Mouse (Mus musculus): ENCODE measurements at regions not wholly inside any gene's neighbourhood (a gene's known extent, or its start where the extent isn't known, plus 50 kb on each side); places are given as distances from the start of the nearest gene placed in this dataset.

DNA sequence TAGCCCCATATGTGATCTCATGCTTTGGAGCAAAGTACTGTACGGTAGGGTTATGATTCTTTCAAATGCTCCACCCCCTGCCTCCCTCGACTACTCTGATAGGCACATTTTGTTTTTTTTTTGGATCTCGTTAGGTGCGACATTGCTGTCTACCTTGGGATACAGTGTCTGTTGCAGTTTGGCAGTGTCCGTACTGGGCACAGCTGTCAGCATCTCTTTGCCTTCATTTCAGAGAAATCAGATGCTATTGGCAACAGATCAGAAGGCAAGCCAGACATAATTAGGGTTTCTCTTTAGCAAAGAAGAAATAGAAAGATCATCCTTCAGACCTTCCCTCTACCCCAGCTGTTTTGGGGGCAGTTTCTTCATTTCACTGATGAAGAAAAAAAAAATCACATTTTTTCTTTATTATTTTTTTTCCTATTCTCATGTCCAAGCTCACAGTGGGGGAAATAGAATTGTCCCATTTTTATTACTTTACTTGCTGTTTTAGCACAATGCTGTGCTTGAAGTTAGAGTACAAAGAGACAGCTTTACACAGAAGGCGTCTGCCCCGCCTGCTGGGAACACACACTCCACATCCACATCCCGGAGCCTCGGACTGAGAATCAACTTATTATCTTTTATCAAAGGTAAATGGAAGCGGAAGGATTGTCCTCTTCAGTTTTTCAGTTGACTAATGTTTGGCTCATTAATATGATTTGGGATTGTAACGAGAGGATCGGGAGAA lies 420.8 kb upstream of the Got2 start:
- Histone ChIP-seq H3K27me3 (replicated peaks) (no peaks in the 10 kb centered on the region), H3K9me3 (no peaks in the 10 kb centered on the region), H3K4me2 (no peak overlapping the region), H3K9ac (no peak overlapping the region), H3K4me1 (no peaks in the 10 kb centered on the region), H3K27ac (no peak overlapping the region), H3K36me3 (no peaks in the 10 kb centered on the region), H3K4me3 (replicated peaks) (no peak overlapping the region)
- 76% methylated on average over 12 of the region's 12 CpGs for WGBS
- ATAC-seq (ENCODE audit: insufficient read depth, low FRiP score, low read depth): no peak

- H3K27me3 ChIP-seq (replicated peaks): no peaks in the 10 kb centered on the region
- no peaks in the 10 kb centered on the region for H3K4me1 ChIP-seq
- H3K36me3 ChIP-seq: no peaks in the 10 kb centered on the region
- no peak overlapping the region for H3K4me2 ChIP-seq
- H3K9ac ChIP-seq: no peak overlapping the region
- H3K4me3 ChIP-seq (replicated peaks): no peak overlapping the region
- no peak for ATAC-seq (ENCODE audit: insufficient read depth, low FRiP score, low read depth)
- H3K27ac ChIP-seq: no peak overlapping the region
- 67% methylated on average over 4 of the region's 4 CpGs for WGBS
- H3K9me3 ChIP-seq: no peaks in the 10 kb centered on the region
Observed at GRCm38 (mm10) chr8:96296643-96297042, 408.3 kb upstream of the Got2 start.

- ATAC-seq (ENCODE audit: insufficient read depth, low FRiP score, low read depth): no peak
- no peaks in the 10 kb centered on the region for H3K4me1 ChIP-seq
- H3K27ac ChIP-seq: no peak overlapping the region
- no peaks in the 10 kb centered on the region for H3K27me3 ChIP-seq (replicated peaks)
- H3K4me2 ChIP-seq: no peak overlapping the region
- H3K9me3 ChIP-seq: no peaks in the 10 kb centered on the region
- H3K4me3 ChIP-seq (replicated peaks): no peak overlapping the region
- H3K9ac ChIP-seq: no peak overlapping the region
- H3K36me3 ChIP-seq: no peaks in the 10 kb centered on the region
Observed at GRCm38 (mm10) chr8:96290740-96291139, 402.4 kb upstream of the Got2 start.

DNA sequence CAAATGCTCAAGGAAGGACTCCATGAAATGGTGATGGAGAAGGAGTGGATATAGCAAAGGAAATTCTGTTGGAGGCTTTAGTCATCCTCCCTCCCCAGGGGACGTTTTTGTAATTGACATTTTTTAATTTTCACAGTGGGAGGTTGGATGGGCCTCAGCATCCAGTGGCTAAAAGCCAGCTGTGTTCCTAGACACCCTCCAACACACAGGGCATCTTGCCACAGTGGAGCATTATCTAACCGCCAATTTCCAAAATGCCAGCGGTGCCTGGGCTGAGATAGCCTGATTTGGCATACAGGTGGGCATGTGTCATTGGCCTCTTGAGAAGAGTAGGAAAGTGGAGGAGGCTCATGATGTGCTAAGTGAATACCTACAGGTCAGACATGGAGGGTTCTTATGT lies 401.2 kb upstream of the Got2 start:
- WGBS: 66% methylated on average over 3 of the region's 3 CpGs
- Histone ChIP-seq H3K4me2 (no peak overlapping the region), H3K4me1 (no peaks in the 10 kb centered on the region), H3K9ac (no peak overlapping the region), H3K4me3 (replicated peaks) (no peak overlapping the region), H3K27ac (no peak overlapping the region), H3K9me3 (no peaks in the 10 kb centered on the region), H3K27me3 (replicated peaks) (no peaks in the 10 kb centered on the region), H3K36me3 (no peaks in the 10 kb centered on the region)
- ATAC-seq (ENCODE audit: insufficient read depth, low FRiP score, low read depth): no peak

DNA sequence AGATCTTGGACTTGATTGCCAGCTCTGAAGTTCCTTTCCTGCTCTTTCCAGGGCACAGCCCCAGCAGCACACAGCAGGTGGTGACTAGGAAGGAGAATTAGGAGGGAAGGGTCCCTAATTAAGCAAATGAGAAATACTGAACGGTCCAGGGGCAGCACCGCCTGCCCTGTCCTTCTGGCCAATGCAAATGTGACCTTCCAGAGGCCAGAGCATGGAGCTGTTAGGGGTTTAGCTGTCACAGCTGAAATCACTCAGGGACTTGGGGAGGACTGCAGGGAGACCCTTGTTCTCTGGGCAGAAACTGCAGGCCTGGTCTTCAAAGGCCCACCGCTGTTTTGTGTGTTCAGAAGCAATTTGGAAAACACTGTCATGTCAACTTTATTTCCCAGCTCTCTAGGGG lies 400.2 kb upstream of the Got2 start:
- H3K4me2 ChIP-seq: no peak overlapping the region
- no peaks in the 10 kb centered on the region for H3K27me3 ChIP-seq (replicated peaks)
- H3K4me1 ChIP-seq: no peaks in the 10 kb centered on the region
- no peaks in the 10 kb centered on the region for H3K36me3 ChIP-seq
- H3K27ac ChIP-seq: no peak overlapping the region
- ATAC-seq (ENCODE audit: insufficient read depth, low FRiP score, low read depth): no peak
- no peak overlapping the region for H3K4me3 ChIP-seq (replicated peaks)
- 41% methylated on average over 3 of the region's 3 CpGs for WGBS
- H3K9me3 ChIP-seq: no peaks in the 10 kb centered on the region
- no peak overlapping the region for H3K9ac ChIP-seq

- no peak for ATAC-seq (ENCODE audit: insufficient read depth, low FRiP score, low read depth)
- 41% methylated on average over 4 of the region's 4 CpGs for WGBS
Observed at GRCm38 (mm10) chr8:96277479-96278138, 389.3 kb upstream of the Got2 start.

DNA sequence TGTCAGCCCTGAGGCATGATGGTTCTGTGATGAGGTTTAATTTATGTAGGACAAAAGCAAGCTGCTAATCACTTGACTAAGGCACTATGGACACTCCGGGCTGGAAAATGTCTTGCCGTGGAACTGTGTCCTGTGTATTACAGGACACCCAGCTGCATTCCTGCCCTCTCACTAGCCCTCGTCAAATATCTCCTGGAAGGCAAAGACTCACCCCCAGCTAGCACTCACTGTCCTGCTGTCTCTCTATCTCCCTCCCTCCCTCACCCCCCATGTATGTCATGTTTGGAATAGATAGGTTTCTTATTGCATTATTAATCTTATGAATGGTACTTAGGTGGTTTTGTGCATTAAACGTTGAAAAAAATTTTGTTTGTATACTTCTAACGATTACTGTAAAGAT lies 388.7 kb upstream of the Got2 start:
- Histone ChIP-seq H3K4me1 (no peaks in the 10 kb centered on the region), H3K27me3 (replicated peaks) (no peaks in the 10 kb centered on the region), H3K36me3 (no peaks in the 10 kb centered on the region), H3K9ac (no peak overlapping the region), H3K27ac (no peak overlapping the region), H3K4me2 (no peak overlapping the region), H3K4me3 (replicated peaks) (no peak overlapping the region), H3K9me3 (no peaks in the 10 kb centered on the region)
- no peak for ATAC-seq (ENCODE audit: insufficient read depth, low FRiP score, low read depth)
- 28% methylated on average over 5 of the region's 5 CpGs for WGBS

More at GRCm38 (mm10) chr8:96277479-96278138, 389.3 kb upstream of the Got2 start:
- no peak overlapping the region for H3K9ac ChIP-seq
- H3K4me1 ChIP-seq: no peaks in the 10 kb centered on the region
- H3K4me3 ChIP-seq (replicated peaks): no peak overlapping the region
- no peaks in the 10 kb centered on the region for H3K9me3 ChIP-seq
- no peak overlapping the region for H3K27ac ChIP-seq
- H3K4me2 ChIP-seq: no peak overlapping the region
- H3K27me3 ChIP-seq (replicated peaks): no peaks in the 10 kb centered on the region
- H3K36me3 ChIP-seq: no peaks in the 10 kb centered on the region

GRCm38 (mm10) chr8:96256294-96256693 lies 367.9 kb upstream of the Got2 start:
- Histone ChIP-seq H3K27ac (no peak overlapping the region), H3K4me3 (replicated peaks) (no peak overlapping the region), H3K9me3 (no peaks in the 10 kb centered on the region), H3K4me2 (no peak overlapping the region), H3K4me1 (no peaks in the 10 kb centered on the region), H3K9ac (no peak overlapping the region), H3K27me3 (replicated peaks) (no peaks in the 10 kb centered on the region), H3K36me3 (no peaks in the 10 kb centered on the region)
- no peak for ATAC-seq (ENCODE audit: insufficient read depth, low FRiP score, low read depth)
- 77% methylated on average over 5 of the region's 5 CpGs for WGBS

DNA sequence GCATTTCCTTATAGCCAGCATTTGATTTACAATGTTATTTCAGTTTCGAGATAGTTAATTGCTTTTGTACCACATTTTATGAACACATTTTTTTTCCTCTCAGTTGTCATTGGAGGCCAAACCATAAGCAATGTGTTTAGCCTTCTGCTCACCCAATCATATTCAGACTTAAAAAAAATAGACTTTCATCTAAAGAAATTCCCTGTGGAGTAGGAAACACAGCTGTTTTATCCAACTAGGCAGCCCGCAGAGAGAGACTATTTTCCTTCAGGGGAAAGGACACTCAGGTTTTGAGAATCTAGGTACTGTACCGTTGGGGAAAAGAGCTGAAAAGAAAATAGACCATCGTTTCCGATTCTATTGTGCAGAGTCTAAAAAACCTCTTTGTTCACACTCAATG lies 367.5 kb upstream of the Got2 start:
- WGBS: 67% methylated on average over 5 of the region's 5 CpGs
- ATAC-seq (ENCODE audit: insufficient read depth, low FRiP score, low read depth): no peak

GRCm38 (mm10) chr8:96246017-96246416 lies 357.7 kb upstream of the Got2 start:
- H3K27ac ChIP-seq: no peak overlapping the region
- H3K27me3 ChIP-seq (replicated peaks): no peaks in the 10 kb centered on the region
- no peaks in the 10 kb centered on the region for H3K9me3 ChIP-seq
- no peak overlapping the region for H3K9ac ChIP-seq
- H3K4me1 ChIP-seq: no peaks in the 10 kb centered on the region
- WGBS: 79% methylated on average over 7 of the region's 7 CpGs
- no peak overlapping the region for H3K4me2 ChIP-seq
- no peaks in the 10 kb centered on the region for H3K36me3 ChIP-seq
- no peak for ATAC-seq (ENCODE audit: insufficient read depth, low FRiP score, low read depth)
- no peak overlapping the region for H3K4me3 ChIP-seq (replicated peaks)

More for the DNA sequence above, 367.5 kb upstream of the Got2 start:
- Histone ChIP-seq H3K36me3 (no peaks in the 10 kb centered on the region), H3K27me3 (replicated peaks) (no peaks in the 10 kb centered on the region), H3K4me2 (no peak overlapping the region), H3K9ac (no peak overlapping the region), H3K27ac (no peak overlapping the region), H3K4me3 (replicated peaks) (no peak overlapping the region), H3K9me3 (no peaks in the 10 kb centered on the region), H3K4me1 (no peaks in the 10 kb centered on the region)

- Histone ChIP-seq H3K4me1 (no peaks in the 10 kb centered on the region), H3K4me2 (no peak overlapping the region), H3K9ac (no peak overlapping the region), H3K9me3 (no peaks in the 10 kb centered on the region), H3K4me3 (replicated peaks) (no peak overlapping the region), H3K27me3 (replicated peaks) (no peaks in the 10 kb centered on the region), H3K27ac (no peak overlapping the region), H3K36me3 (no peaks in the 10 kb centered on the region)
- ATAC-seq (ENCODE audit: insufficient read depth, low FRiP score, low read depth): no peak
- WGBS: 57% methylated on average over 9 of the region's 9 CpGs
Observed at GRCm38 (mm10) chr8:96244549-96245152, 356.3 kb upstream of the Got2 start.

- Histone ChIP-seq H3K27ac (no peak overlapping the region), H3K9me3 (no peaks in the 10 kb centered on the region), H3K4me1 (no peaks in the 10 kb centered on the region), H3K9ac (no peak overlapping the region), H3K4me3 (replicated peaks) (no peak overlapping the region), H3K4me2 (no peak overlapping the region), H3K36me3 (no peaks in the 10 kb centered on the region), H3K27me3 (replicated peaks) (no peaks in the 10 kb centered on the region)
- ATAC-seq (ENCODE audit: insufficient read depth, low FRiP score, low read depth): no peak
Observed at GRCm38 (mm10) chr8:96238406-96238805, 350.1 kb upstream of the Got2 start.

All from stomach, embryonic 15.5 days (tissue).